Mouse (Mus musculus): ENCODE measurements around the gene U2af1. TPM values are rescaled to one million over a fixed set of nuclear protein-coding genes. Genes with fewer than 3 reads are reported as not detected.

The U2af1 gene
- polyA plus RNA-seq, 1 experiment, result 80.5 TPM

DNA sequence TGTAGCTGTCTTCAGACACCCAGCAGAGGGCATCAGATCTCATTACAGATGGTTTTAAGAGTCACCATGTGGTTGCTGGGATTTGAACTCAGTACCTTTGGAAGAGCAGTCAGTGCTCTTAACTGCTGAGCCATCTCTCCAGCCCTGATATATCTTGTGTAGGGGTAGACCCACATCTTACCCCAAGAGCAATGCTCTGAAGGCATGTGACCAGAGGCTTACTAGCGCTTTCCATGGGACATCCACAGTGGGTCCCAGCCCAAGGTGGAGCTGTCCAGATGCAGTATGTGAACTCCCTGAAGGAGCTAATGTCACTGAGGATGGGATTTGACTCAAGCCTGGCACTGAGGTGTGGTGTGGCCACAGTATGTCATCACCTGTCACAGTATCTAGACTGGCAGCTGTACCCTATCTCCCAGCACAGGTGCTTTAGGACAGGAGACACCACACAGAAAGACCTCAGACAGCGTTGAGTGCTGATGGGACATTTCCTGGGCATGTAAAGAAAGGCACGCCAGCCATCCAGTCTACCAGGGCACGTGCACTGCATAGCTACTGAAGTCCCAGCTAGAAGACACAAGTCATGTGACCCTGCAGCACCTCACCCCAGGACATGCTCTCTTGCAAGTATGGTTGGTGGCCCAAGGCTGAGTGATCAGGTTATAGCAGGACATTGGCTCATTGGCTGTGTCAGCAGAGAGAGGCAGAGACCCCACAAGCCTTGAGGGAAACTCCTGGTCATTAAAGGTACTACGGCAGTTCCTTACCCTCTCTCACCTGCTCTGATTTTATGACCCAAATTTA is 12.3 kb downstream of the U2af1 start:
- H3K27ac ChIP-seq (ENCODE audit: insufficient read depth, low read depth, low read length), result no peak overlapping the region

GRCm38 (mm10) chr17:31642913-31643312 is 15.8 kb downstream of the U2af1 start:
- Histone ChIP-seq H3K4me1 (ENCODE audit: control insufficient read depth, insufficient read depth, low read length) (peaks cover 3% of the 10 kb centered on the region), H3K4me3 (ENCODE audit: insufficient read depth, low read length) (no peak overlapping the region), H3K27ac (ENCODE audit: insufficient read depth, low read depth, low read length) (no peak overlapping the region)
- no peak for TF ChIP-seq CTCF (IDR thresholded peaks at IDR 0.05; ENCODE audit: low read depth, low read length)
- TF ChIP-seq POLR2A (IDR thresholded peaks at IDR 0.05; ENCODE audit: borderline replicate concordance, low read depth, low read length), result no peak

More for the DNA sequence above, 12.3 kb downstream of the U2af1 start:
- TF ChIP-seq CTCF (IDR thresholded peaks at IDR 0.05; ENCODE audit: low read depth, low read length), result no peak
- TF ChIP-seq POLR2A (IDR thresholded peaks at IDR 0.05; ENCODE audit: borderline replicate concordance, low read depth, low read length), result no peak
- Histone ChIP-seq H3K4me1 (ENCODE audit: control insufficient read depth, insufficient read depth, low read length) (no peaks in the 10 kb centered on the region), H3K4me3 (ENCODE audit: insufficient read depth, low read length) (no peak overlapping the region)

DNA sequence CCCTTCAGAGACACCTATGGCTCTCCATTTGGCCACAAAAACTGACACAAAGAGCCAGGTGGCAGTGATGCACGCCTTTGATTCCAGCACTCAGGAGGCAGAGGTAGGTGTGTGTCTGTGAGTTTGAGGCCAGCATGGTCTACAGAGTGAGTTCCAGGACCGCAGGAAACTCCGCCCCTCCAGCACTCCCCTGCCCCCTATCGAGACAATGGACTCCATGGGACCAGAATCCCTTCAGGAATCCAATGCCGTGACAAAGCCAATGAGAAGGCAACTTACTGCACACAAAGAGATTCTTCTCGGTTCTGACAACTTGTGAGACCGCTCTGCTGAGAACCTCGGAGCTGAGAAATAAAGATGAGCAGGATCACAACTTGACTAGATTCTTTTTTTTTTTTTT is 16.4 kb downstream of the U2af1 start:
- TF ChIP-seq POLR2A (IDR thresholded peaks at IDR 0.05; ENCODE audit: borderline replicate concordance, low read depth, low read length), result no peak
- no peak for TF ChIP-seq CTCF (IDR thresholded peaks at IDR 0.05; ENCODE audit: low read depth, low read length)
- Histone ChIP-seq H3K4me1 (ENCODE audit: control insufficient read depth, insufficient read depth, low read length) (peaks cover 3% of the 10 kb centered on the region), H3K4me3 (ENCODE audit: insufficient read depth, low read length) (no peak overlapping the region), H3K27ac (ENCODE audit: insufficient read depth, low read depth, low read length) (no peak overlapping the region)

DNA sequence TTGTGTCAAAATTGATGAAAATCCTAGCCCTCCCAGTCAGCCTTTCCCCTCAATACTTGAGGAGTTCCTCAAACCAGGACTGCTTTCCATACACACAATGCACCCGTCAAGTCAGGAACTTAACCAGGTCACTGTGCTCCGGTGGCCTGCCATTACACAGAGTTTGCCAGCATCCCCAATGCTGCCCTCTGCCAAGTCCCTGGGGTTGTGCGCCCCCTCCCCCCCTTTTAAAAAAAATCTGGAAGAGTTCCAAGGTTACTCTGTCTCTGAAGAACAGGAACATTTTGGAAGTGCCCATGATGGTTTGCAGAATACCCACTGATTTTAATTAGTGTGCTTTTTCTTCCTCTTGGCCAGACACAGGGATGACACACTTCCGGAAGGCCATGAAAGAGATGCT is 19.0 kb downstream of the U2af1 start:
- Histone ChIP-seq H3K4me3 (ENCODE audit: insufficient read depth, low read length) (no peak overlapping the region), H3K27ac (ENCODE audit: insufficient read depth, low read depth, low read length) (no peak overlapping the region), H3K4me1 (ENCODE audit: control insufficient read depth, insufficient read depth, low read length) (peaks cover 10% of the 10 kb centered on the region)
- TF ChIP-seq POLR2A (IDR thresholded peaks at IDR 0.05; ENCODE audit: borderline replicate concordance, low read depth, low read length) (no peak), CTCF (IDR thresholded peaks at IDR 0.05; ENCODE audit: low read depth, low read length) (no peak)

GRCm38 (mm10) chr17:31637866-31638570 is 20.7 kb downstream of the U2af1 start:
- Histone ChIP-seq H3K4me1 (ENCODE audit: control insufficient read depth, insufficient read depth, low read length) (peaks cover 10% of the 10 kb centered on the region), H3K4me3 (ENCODE audit: insufficient read depth, low read length) (no peak overlapping the region), H3K27ac (ENCODE audit: insufficient read depth, low read depth, low read length) (no peak overlapping the region)
- TF ChIP-seq POLR2A (IDR thresholded peaks at IDR 0.05; ENCODE audit: borderline replicate concordance, low read depth, low read length), result no peak
- TF ChIP-seq CTCF (IDR thresholded peaks at IDR 0.05; ENCODE audit: low read depth, low read length), result no peak

GRCm38 (mm10) chr17:31636942-31637811 is 21.5 kb downstream of the U2af1 start, which contains the start of gene Cbs:
TSS of gene Cbs (minus strand) at chr17:31637238.
- Histone ChIP-seq H3K4me1 (ENCODE audit: control insufficient read depth, insufficient read depth, low read length) (peaks cover 10% of the 10 kb centered on the region), H3K27ac (ENCODE audit: insufficient read depth, low read depth, low read length) (no peak within 1 kb of the TSS), H3K4me3 (ENCODE audit: insufficient read depth, low read length) (peak within 1 kb of the TSS; percentile 63)
- TF ChIP-seq CTCF (IDR thresholded peaks at IDR 0.05; ENCODE audit: low read depth, low read length), result no peak
- no peak for TF ChIP-seq POLR2A (IDR thresholded peaks at IDR 0.05; ENCODE audit: borderline replicate concordance, low read depth, low read length)

DNA sequence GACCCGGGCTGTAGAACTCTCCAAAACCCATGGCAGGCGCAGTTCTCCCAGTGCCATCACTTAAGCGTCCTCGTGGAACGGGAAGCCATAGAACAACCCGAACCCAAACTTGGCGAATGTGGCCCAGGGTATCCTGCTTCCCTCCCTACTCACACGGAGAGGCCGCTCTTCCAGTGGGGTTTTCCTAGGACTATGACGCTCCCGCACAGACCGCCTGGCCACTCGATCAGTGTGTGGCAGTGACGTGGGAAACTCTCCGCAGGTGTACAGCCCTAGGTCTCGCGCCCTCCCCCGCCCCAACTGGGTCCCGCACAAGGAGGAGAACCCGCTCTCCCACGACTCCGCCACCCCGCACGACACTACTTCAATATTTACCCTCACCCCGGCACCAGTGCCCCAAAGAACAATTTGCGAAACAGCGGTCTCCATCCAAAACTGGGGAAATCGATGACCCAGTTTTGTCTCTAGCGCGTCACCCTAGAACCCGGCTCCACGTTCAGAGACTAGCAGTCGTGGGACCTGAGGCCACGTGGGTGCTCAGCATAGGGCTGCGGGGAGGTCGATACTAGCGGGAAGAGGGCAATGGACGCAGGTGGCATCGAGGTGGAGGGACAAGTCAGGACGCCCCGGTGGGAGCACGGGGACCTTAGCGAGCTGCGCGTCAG is 22.3 kb downstream of the U2af1 start:
- peaks cover 10% of the 10 kb centered on the region for H3K4me1 ChIP-seq (ENCODE audit: control insufficient read depth, insufficient read depth, low read length)
- no peak overlapping the region for H3K27ac ChIP-seq (ENCODE audit: insufficient read depth, low read depth, low read length)
- H3K4me3 ChIP-seq (ENCODE audit: insufficient read depth, low read length), result peak overlapping the region; percentile 63
- TF ChIP-seq CTCF (IDR thresholded peaks at IDR 0.05; ENCODE audit: low read depth, low read length) (no peak), POLR2A (IDR thresholded peaks at IDR 0.05; ENCODE audit: borderline replicate concordance, low read depth, low read length) (no peak)

DNA sequence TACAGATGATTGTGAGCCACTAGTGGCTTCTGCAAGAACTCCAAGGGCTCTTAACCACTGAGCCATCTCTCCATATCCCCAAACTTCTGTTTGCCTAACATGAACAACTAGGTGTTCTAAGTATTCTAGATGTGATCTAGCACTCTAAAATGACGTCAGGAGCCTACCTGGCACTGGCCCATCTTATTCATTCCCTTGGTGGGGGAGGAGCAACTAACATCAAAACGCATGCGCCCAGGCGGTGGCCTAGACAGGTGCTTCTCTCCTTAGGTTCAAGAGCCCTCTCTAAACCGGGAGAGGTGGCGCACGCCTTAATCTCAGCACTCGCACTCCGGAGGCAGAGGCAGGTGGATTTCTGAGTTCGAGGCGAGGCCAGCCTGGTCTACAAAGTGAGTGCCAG is 22.9 kb downstream of the U2af1 start:
- no peak overlapping the region for H3K27ac ChIP-seq (ENCODE audit: insufficient read depth, low read depth, low read length)
- peaks cover 10% of the 10 kb centered on the region for H3K4me1 ChIP-seq (ENCODE audit: control insufficient read depth, insufficient read depth, low read length)
- TF ChIP-seq POLR2A (IDR thresholded peaks at IDR 0.05; ENCODE audit: borderline replicate concordance, low read depth, low read length), result no peak
- no peak for TF ChIP-seq CTCF (IDR thresholded peaks at IDR 0.05; ENCODE audit: low read depth, low read length)
- H3K4me3 ChIP-seq (ENCODE audit: insufficient read depth, low read length), result no peak overlapping the region

GRCm38 (mm10) chr17:31634896-31635295 is 23.8 kb downstream of the U2af1 start:
- H3K27ac ChIP-seq (ENCODE audit: insufficient read depth, low read depth, low read length), result no peak overlapping the region
- no peak overlapping the region for H3K4me3 ChIP-seq (ENCODE audit: insufficient read depth, low read length)
- no peak for TF ChIP-seq CTCF (IDR thresholded peaks at IDR 0.05; ENCODE audit: low read depth, low read length)
- no peak for TF ChIP-seq POLR2A (IDR thresholded peaks at IDR 0.05; ENCODE audit: borderline replicate concordance, low read depth, low read length)
- peaks cover 7% of the 10 kb centered on the region for H3K4me1 ChIP-seq (ENCODE audit: control insufficient read depth, insufficient read depth, low read length)

Measured in bone marrow macrophage, adult 2 months (primary cell).